Mouse (Mus musculus) liver, postnatal 0 days (tissue): ENCODE results near the gene Tbc1d2b. TPM values are rescaled to one million over a fixed set of nuclear protein-coding genes. Genes with fewer than 3 reads are reported as not detected.

Experiments used
- ATAC-seq: fragments of 200-750 bp; cut with Nextera tagmentation; 2 replicates; pipeline ENCODE4 v1.8.0; 2017; ENCODE audit warnings: mild to moderate bottlenecking, moderate library complexity
- DNase-seq: peaks from one replicate; pipeline ENCODE4 v3.0.0-alpha.2; 2016
- H3K27ac ChIP-seq: fragments of 300-500 bp; sonication (generic); 2 replicates; pipeline ENCODE4 v1.5.1; 2014; ENCODE audit warnings: antibody characterized with exemption, moderate library complexity, mild to moderate bottlenecking, low read depth
- H3K27me3 ChIP-seq: fragments of 300-500 bp; sonication (generic); 2 replicates; pipeline ENCODE4 v1.6.1; 2014; ENCODE audit warnings: low read length, control low read depth, mixed read lengths; ENCODE audit not compliant: insufficient read depth
- H3K36me3 ChIP-seq: fragments of 300-500 bp; sonication (generic); replicated peaks from 2 replicates; pipeline ENCODE4 v1.6.1; 2014; ENCODE audit warnings: mild to moderate bottlenecking, control low read depth, low read length, moderate library complexity, mixed read lengths; ENCODE audit not compliant: insufficient read depth
- H3K4me1 ChIP-seq: fragments of 300-500 bp; sonication (generic); 2 replicates; pipeline ENCODE4 v1.6.1; 2014; ENCODE audit warnings: antibody characterized with exemption, mild to moderate bottlenecking, control low read depth; ENCODE audit not compliant: insufficient read depth
- H3K4me2 ChIP-seq: fragments of 300-500 bp; sonication (generic); 2 replicates; pipeline ENCODE4 v1.6.1; 2014; ENCODE audit warnings: low read depth, mild to moderate bottlenecking, low read length, moderate library complexity, mixed read lengths
- H3K4me3 ChIP-seq: fragments of 300-500 bp; sonication (generic); 2 replicates; pipeline ENCODE4 v1.5.1; 2014; ENCODE audit warnings: low read depth, low read length
- H3K9ac ChIP-seq: fragments of 300-500 bp; sonication (generic); replicated peaks from 2 replicates; pipeline ENCODE4 v1.6.1; 2014; ENCODE audit warnings: mild to moderate bottlenecking, moderate library complexity
- H3K9me3 ChIP-seq: fragments of 300-500 bp; sonication (generic); 2 replicates; pipeline ENCODE4 v1.6.1; 2016; ENCODE audit warnings: mild to moderate bottlenecking, control low read depth, low read length, mixed read lengths
- CTCF ChIP-seq: sonication (generic); IDR thresholded peaks from 2 replicates; pipeline ENCODE4 v1.5.1; 2016; ENCODE audit warnings: antibody characterized with exemption, low read depth
- EP300 ChIP-seq: IDR thresholded peaks from 2 replicates; pipeline ENCODE4 v1.6.1; 2016; ENCODE audit warnings: antibody characterized with exemption, low read depth, mild to moderate bottlenecking
- WGBS: fragments of 180-500 bp; shearing (Covaris S2); extraction: QIAGEN DNeasy Blood & Tissue Kit; methylation state at CpG from one replicate; pipeline ENCODE4 v1.1.7; 2014; ENCODE audit not compliant: insufficient replicate concordance; 5-methylcytosine and 5-hydroxymethylcytosine counted together
- polyA plus RNA-seq: library from polyadenylated mRNA; unstranded; fragments of >200 nt; fragmentation: Nextera tagmentation; extraction: Ambion mirVana; gene quantifications from 2 replicates; pipeline ENCODE4 v1.2.1, GENCODE M21; 2015

Gene Tbc1d2b
- polyA plus RNA-seq, 1 experiment from 2014 or later, result 6.2 TPM

DNA sequence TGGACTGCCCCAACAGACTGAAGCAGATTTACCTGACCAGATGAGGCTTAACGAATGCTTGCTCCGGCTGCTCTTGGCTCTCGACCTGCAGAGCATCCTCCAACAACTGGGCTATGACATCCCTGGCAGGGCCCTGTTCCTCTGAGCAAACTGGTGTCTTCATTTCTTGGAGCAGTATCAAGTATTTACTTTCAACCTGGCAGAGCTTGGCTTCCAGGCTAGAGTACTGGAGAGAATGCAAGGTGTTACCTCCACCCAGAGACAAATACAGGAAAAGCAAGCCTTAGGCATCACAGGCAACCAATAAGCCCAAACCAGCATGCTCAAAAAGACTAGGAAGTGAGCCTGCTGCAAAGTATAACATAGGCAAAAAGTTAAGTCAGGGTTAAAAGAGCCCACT, 48.3 kb downstream of the Tbc1d2b start:
- no peak for ATAC-seq
- H3K4me2 ChIP-seq, result no peak overlapping the region
- no peak for TF ChIP-seq EP300
- TF ChIP-seq CTCF, result no peak
- DNase-seq, result no peak
- peaks cover 88% of the 10 kb centered on the region for H3K36me3 ChIP-seq
- H3K4me1 ChIP-seq, result no peaks in the 10 kb centered on the region
- H3K9me3 ChIP-seq, result no peaks in the 10 kb centered on the region
- H3K27me3 ChIP-seq, result no peaks in the 10 kb centered on the region
- no peak overlapping the region for H3K4me3 ChIP-seq
- 82% methylated on average over 3 of the region's 3 CpGs for WGBS
- no peak overlapping the region for H3K27ac ChIP-seq
- no peak overlapping the region for H3K9ac ChIP-seq

DNA sequence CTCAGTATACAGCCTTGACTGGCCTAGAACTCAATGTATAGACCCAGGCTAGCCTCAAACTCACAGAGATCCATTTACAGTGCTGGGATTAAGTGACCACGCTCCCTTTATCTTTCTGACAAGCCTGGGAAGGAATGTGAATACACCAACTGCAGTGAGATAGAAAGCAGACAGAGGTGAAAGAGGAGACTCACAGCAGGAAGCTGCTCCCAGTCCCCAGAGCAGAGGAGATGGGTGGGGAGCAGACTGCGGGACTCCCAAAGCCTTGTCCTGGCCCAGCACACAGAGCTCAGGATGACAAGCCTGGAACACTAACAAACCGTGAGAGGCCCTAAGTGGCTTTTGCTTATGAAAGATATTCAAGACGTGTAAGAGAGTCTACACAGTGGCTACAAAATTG, 53.1 kb downstream of the Tbc1d2b start:
- DNase-seq (no peak), ATAC-seq (no peak)
- no peaks in the 10 kb centered on the region for H3K27me3 ChIP-seq
- H3K4me2 ChIP-seq, result no peak overlapping the region
- H3K4me1 ChIP-seq, result no peaks in the 10 kb centered on the region
- TF ChIP-seq CTCF, result no peak
- no peak for TF ChIP-seq EP300
- WGBS, result 75% methylated on average over 4 of the region's 4 CpGs
- no peak overlapping the region for H3K9ac ChIP-seq
- no peak overlapping the region for H3K4me3 ChIP-seq
- peaks cover 88% of the 10 kb centered on the region for H3K36me3 ChIP-seq
- no peaks in the 10 kb centered on the region for H3K9me3 ChIP-seq
- no peak overlapping the region for H3K27ac ChIP-seq

DNA sequence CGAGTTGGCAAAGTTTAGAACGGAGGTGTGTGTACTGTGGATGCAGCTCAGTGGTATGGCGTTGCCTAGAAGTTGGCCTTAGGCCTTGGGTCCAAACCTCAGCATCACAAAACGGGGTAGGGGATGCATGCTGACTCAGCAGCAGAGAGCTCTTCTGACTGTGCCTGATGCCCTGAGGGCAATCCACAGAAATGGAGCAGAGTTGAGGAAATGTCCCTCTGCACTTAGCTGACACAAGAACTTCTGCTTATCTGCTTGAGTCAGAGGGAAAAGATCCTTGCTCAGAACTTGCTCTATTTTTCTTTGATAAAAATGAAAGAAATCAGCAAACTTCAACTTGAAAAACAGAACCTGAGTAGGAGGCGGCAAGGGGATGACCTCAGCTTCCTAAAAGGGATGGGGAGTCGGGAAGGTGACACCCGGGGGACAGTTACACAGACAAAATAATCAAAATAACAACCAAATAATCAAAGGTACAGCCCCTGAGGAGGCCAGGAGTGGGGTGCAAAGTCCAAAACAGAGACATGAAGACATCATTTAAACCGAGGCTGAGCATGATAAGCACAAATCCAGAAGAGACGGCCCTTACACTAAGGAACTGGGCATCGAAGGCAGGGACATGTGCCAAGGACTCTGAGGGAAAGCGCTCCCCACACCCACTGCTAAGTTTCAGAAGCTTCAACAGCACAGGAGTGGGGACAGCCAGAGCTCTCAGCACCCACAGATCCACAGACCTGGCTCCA, 54.2 kb downstream of the Tbc1d2b start:
- no peak overlapping the region for H3K9ac ChIP-seq
- H3K9me3 ChIP-seq, result no peaks in the 10 kb centered on the region
- no peaks in the 10 kb centered on the region for H3K27me3 ChIP-seq
- H3K36me3 ChIP-seq, result peaks cover 84% of the 10 kb centered on the region
- H3K4me3 ChIP-seq, result no peak overlapping the region
- no peak overlapping the region for H3K4me2 ChIP-seq
- WGBS, result 71% methylated on average over 11 of the region's 11 CpGs
- no peak for TF ChIP-seq CTCF
- no peak for TF ChIP-seq EP300
- peak; percentile 27 for ATAC-seq
- H3K27ac ChIP-seq, result 0 out of 2 replicates have a peak overlapping the region, but pooled peaks have one; percentile 3
- no peaks in the 10 kb centered on the region for H3K4me1 ChIP-seq
- DNase-seq, result no peak

DNA sequence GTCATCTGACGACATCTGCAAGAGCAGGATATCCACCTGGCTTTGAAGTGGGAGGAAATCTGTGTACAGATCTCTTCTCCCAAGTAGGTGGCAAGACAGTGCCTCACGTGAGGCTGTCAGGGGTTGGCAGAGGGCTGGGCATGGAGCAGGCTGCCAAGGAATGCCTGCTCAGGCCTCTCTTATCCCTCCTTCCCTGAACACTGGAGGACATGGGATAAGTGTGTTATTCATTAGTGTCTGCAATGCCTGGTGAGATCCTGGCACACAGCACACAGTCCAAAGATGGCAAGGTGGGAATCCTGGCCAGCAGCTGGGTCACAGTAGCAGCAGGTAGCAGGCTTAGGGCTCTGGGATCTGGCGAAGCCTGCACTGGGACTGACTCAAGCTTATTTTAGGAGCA, 57.5 kb downstream of the Tbc1d2b start:
- WGBS, result 83% methylated on average over 3 of the region's 3 CpGs
- no peak overlapping the region for H3K27ac ChIP-seq
- no peak overlapping the region for H3K4me2 ChIP-seq
- no peak overlapping the region for H3K4me3 ChIP-seq
- no peak for DNase-seq
- H3K9me3 ChIP-seq, result no peaks in the 10 kb centered on the region
- no peaks in the 10 kb centered on the region for H3K27me3 ChIP-seq
- TF ChIP-seq CTCF (no peak), EP300 (no peak)
- no peaks in the 10 kb centered on the region for H3K4me1 ChIP-seq
- no peak for ATAC-seq
- peaks cover 79% of the 10 kb centered on the region for H3K36me3 ChIP-seq
- no peak overlapping the region for H3K9ac ChIP-seq

DNA sequence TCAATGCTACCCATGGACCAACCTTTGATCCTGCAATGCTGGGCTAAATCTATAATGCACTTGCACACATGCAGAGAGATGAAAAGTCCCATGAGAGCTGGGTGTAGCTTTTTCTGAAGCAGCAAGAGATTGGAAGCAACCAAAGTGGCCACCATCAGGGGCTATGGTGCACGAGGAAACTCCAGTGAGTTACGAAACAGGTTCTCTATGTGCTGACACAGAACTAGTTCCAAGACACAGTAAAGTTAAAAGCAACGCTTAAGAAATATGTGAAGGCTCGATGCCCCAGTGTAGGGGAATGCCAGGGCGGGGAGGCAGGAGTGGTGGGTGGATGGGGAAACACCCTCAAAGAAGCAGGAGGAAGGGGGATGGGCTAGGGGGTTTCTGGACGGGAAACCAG, 61.9 kb downstream of the Tbc1d2b start:
- Histone ChIP-seq H3K4me1 (no peaks in the 10 kb centered on the region), H3K27ac (no peak overlapping the region), H3K9ac (no peak overlapping the region), H3K4me3 (no peak overlapping the region), H3K36me3 (peaks cover 77% of the 10 kb centered on the region), H3K4me2 (no peak overlapping the region), H3K27me3 (no peaks in the 10 kb centered on the region), H3K9me3 (no peaks in the 10 kb centered on the region)
- DNase-seq (no peak), ATAC-seq (no peak)
- WGBS, result 68% methylated on average over 6 of the region's 6 CpGs
- TF ChIP-seq CTCF (no peak), EP300 (no peak)

DNA sequence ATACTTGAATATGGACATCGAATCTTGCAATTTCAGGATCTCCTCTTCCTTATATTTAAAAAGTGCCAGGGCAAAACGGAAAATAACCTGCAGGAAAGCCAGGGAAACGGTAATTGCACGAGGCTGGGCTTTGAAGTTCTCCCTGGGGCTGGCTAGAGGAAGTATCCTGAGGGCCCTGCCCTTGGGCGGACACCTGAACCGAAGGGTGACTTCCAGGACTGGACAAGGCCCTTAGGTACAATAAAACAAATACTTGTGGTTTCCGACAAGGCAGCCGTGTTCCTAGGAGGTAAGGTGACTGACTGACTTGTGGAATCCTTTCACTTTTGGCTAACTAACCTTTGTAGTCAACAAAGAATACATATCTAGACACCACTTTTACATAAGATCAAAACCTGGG, 62.8 kb downstream of the Tbc1d2b start:
- TF ChIP-seq CTCF (no peak), EP300 (no peak)
- H3K4me1 ChIP-seq, result no peaks in the 10 kb centered on the region
- H3K36me3 ChIP-seq, result peaks cover 74% of the 10 kb centered on the region
- ATAC-seq (no peak), DNase-seq (no peak)
- H3K9me3 ChIP-seq, result no peaks in the 10 kb centered on the region
- no peaks in the 10 kb centered on the region for H3K27me3 ChIP-seq
- WGBS, result 82% methylated on average over 8 of the region's 8 CpGs
- no peak overlapping the region for H3K4me3 ChIP-seq
- H3K27ac ChIP-seq, result no peak overlapping the region
- H3K4me2 ChIP-seq, result no peak overlapping the region
- no peak overlapping the region for H3K9ac ChIP-seq

DNA sequence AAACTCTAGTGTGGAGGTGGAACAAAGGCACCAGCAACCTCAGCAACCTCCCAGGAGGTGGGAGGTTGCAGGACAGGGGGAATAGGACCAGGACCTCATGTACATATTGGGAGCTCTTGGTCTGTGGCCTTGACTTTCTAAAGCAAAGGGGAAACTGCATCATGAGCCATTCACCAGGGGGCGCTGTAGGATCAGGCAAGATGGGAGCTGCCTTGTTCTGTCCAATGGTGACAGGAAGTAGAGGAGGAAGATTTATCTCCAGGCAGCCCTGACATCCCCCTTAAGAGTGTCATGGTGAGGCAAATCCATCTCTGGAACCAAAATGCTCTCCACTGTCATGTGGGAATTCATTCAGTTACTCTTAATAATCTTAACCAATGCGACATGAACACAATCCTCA, 64.1 kb downstream of the Tbc1d2b start:
- H3K9me3 ChIP-seq, result no peaks in the 10 kb centered on the region
- peak; percentile 60 for ATAC-seq

More for the DNA sequence above, 64.1 kb downstream of the Tbc1d2b start:
- no peak overlapping the region for H3K4me3 ChIP-seq
- H3K4me2 ChIP-seq, result no peak overlapping the region
- H3K27me3 ChIP-seq, result no peaks in the 10 kb centered on the region
- no peaks in the 10 kb centered on the region for H3K4me1 ChIP-seq
- TF ChIP-seq EP300 (no peak), CTCF (peak; percentile 97)
- peaks cover 79% of the 10 kb centered on the region for H3K36me3 ChIP-seq
- no peak overlapping the region for H3K9ac ChIP-seq
- DNase-seq, result peak; percentile 89
- WGBS, result 46% methylated on average over 2 of the region's 2 CpGs
- H3K27ac ChIP-seq, result no peak overlapping the region
